Mouse (Mus musculus) liver, postnatal 0 days (tissue): Measurements from ENCODE around the gene Rasgef1b. TPM values are rescaled to one million over a fixed set of nuclear protein-coding genes. Genes with fewer than 3 reads are reported as not detected.

Experiments used
- ATAC-seq: fragments of 200-750 bp; cut with Nextera tagmentation; 2 replicates; pipeline ENCODE4 v1.8.0; 2017; ENCODE audit warnings: mild to moderate bottlenecking, moderate library complexity
- DNase-seq: peaks from one replicate; pipeline ENCODE4 v3.0.0-alpha.2; 2016
- H3K27ac ChIP-seq: fragments of 300-500 bp; sonication (generic); 2 replicates; pipeline ENCODE4 v1.5.1; 2014; ENCODE audit warnings: antibody characterized with exemption, moderate library complexity, mild to moderate bottlenecking, low read depth
- H3K27me3 ChIP-seq: fragments of 300-500 bp; sonication (generic); 2 replicates; pipeline ENCODE4 v1.6.1; 2014; ENCODE audit warnings: low read length, control low read depth, mixed read lengths; ENCODE audit not compliant: insufficient read depth
- H3K36me3 ChIP-seq: fragments of 300-500 bp; sonication (generic); replicated peaks from 2 replicates; pipeline ENCODE4 v1.6.1; 2014; ENCODE audit warnings: mild to moderate bottlenecking, control low read depth, low read length, moderate library complexity, mixed read lengths; ENCODE audit not compliant: insufficient read depth
- H3K4me1 ChIP-seq: fragments of 300-500 bp; sonication (generic); 2 replicates; pipeline ENCODE4 v1.6.1; 2014; ENCODE audit warnings: antibody characterized with exemption, mild to moderate bottlenecking, control low read depth; ENCODE audit not compliant: insufficient read depth
- H3K4me2 ChIP-seq: fragments of 300-500 bp; sonication (generic); 2 replicates; pipeline ENCODE4 v1.6.1; 2014; ENCODE audit warnings: low read depth, mild to moderate bottlenecking, low read length, moderate library complexity, mixed read lengths
- H3K4me3 ChIP-seq: fragments of 300-500 bp; sonication (generic); 2 replicates; pipeline ENCODE4 v1.5.1; 2014; ENCODE audit warnings: low read depth, low read length
- H3K9ac ChIP-seq: fragments of 300-500 bp; sonication (generic); replicated peaks from 2 replicates; pipeline ENCODE4 v1.6.1; 2014; ENCODE audit warnings: mild to moderate bottlenecking, moderate library complexity
- H3K9me3 ChIP-seq: fragments of 300-500 bp; sonication (generic); 2 replicates; pipeline ENCODE4 v1.6.1; 2016; ENCODE audit warnings: mild to moderate bottlenecking, control low read depth, low read length, mixed read lengths
- CTCF ChIP-seq: sonication (generic); IDR thresholded peaks from 2 replicates; pipeline ENCODE4 v1.5.1; 2016; ENCODE audit warnings: antibody characterized with exemption, low read depth
- EP300 ChIP-seq: IDR thresholded peaks from 2 replicates; pipeline ENCODE4 v1.6.1; 2016; ENCODE audit warnings: antibody characterized with exemption, low read depth, mild to moderate bottlenecking
- WGBS: fragments of 180-500 bp; shearing (Covaris S2); extraction: QIAGEN DNeasy Blood & Tissue Kit; methylation state at CpG from one replicate; pipeline ENCODE4 v1.1.7; 2014; ENCODE audit not compliant: insufficient replicate concordance; 5-methylcytosine and 5-hydroxymethylcytosine counted together
- polyA plus RNA-seq: library from polyadenylated mRNA; unstranded; fragments of >200 nt; fragmentation: Nextera tagmentation; extraction: Ambion mirVana; gene quantifications from 2 replicates; pipeline ENCODE4 v1.2.1, GENCODE M21; 2015

The Rasgef1b gene
- polyA plus RNA-seq, 1 experiment from 2014 or later: 11.8 TPM

- H3K36me3 ChIP-seq: no peaks in the 10 kb centered on the region
- DNase-seq: no peak
These were observed 24.5 kb upstream of the Rasgef1b start for GRCm38 (mm10) chr5:99753368-99753767.

GRCm38 (mm10) chr5:99752670-99753231 lies 23.9 kb upstream of the Rasgef1b start:
- H3K4me2 ChIP-seq: no peak overlapping the region
- H3K4me3 ChIP-seq: no peak overlapping the region
- no peak overlapping the region for H3K9ac ChIP-seq
- H3K9me3 ChIP-seq: no peaks in the 10 kb centered on the region
- H3K27me3 ChIP-seq: no peaks in the 10 kb centered on the region
- no peak overlapping the region for H3K27ac ChIP-seq
- TF ChIP-seq EP300 (no peak), CTCF (no peak)
- ATAC-seq (no peak), DNase-seq (no peak)
- no peaks in the 10 kb centered on the region for H3K4me1 ChIP-seq
- H3K36me3 ChIP-seq: no peaks in the 10 kb centered on the region
- 74% methylated on average over 5 of the region's 5 CpGs for WGBS

More at GRCm38 (mm10) chr5:99753368-99753767, 24.5 kb upstream of the Rasgef1b start:
- Histone ChIP-seq H3K9ac (no peak overlapping the region), H3K27me3 (no peaks in the 10 kb centered on the region), H3K4me2 (no peak overlapping the region), H3K9me3 (no peaks in the 10 kb centered on the region), H3K4me1 (no peaks in the 10 kb centered on the region), H3K27ac (no peak overlapping the region), H3K4me3 (no peak overlapping the region)
- TF ChIP-seq EP300: no peak
- no peak for TF ChIP-seq CTCF
- ATAC-seq: no peak
- 74% methylated on average over 13 of the region's 13 CpGs for WGBS

GRCm38 (mm10) chr5:99748417-99748816 lies 19.6 kb upstream of the Rasgef1b start:
- ATAC-seq: no peak
- no peak for TF ChIP-seq EP300
- TF ChIP-seq CTCF: no peak
- no peak for DNase-seq
- Histone ChIP-seq H3K27ac (no peak overlapping the region), H3K4me2 (no peak overlapping the region), H3K36me3 (no peaks in the 10 kb centered on the region), H3K9me3 (no peaks in the 10 kb centered on the region), H3K9ac (no peak overlapping the region), H3K4me1 (no peaks in the 10 kb centered on the region), H3K27me3 (no peaks in the 10 kb centered on the region), H3K4me3 (no peak overlapping the region)
- 70% methylated on average over 10 of the region's 10 CpGs for WGBS

- H3K27ac ChIP-seq: no peak overlapping the region
- WGBS: 62% methylated on average over 7 of the region's 7 CpGs
These were observed 17.2 kb upstream of the Rasgef1b start for GRCm38 (mm10) chr5:99746087-99746486.

DNA sequence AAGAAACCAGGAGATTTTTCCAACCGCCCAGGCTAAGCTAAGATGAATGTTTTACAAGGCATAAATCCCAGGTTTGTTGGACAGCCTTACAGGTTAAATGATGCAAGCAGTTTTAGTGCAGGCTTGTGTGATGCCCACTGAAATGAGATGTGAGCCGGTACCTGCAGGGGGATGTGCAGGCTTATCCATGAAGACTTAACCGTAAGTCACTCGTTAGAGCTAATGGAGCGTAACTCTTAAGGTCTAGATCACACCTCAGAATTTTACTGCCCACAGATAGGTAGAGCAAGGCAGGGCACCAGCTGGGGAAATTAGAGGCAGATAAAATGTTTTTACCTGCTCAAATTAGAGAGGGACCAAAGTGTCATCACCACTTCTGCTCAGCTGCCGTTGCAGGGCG lies 14.0 kb upstream of the Rasgef1b start:
- Histone ChIP-seq H3K4me1 (no peaks in the 10 kb centered on the region), H3K9me3 (no peaks in the 10 kb centered on the region), H3K27ac (no peak overlapping the region), H3K9ac (no peak overlapping the region), H3K4me2 (no peak overlapping the region), H3K4me3 (no peak overlapping the region), H3K36me3 (no peaks in the 10 kb centered on the region), H3K27me3 (no peaks in the 10 kb centered on the region)
- no peak for TF ChIP-seq CTCF
- TF ChIP-seq EP300: no peak
- WGBS: 88% methylated on average over 7 of the region's 7 CpGs
- ATAC-seq (no peak), DNase-seq (no peak)

More at GRCm38 (mm10) chr5:99746087-99746486, 17.2 kb upstream of the Rasgef1b start:
- ATAC-seq (no peak), DNase-seq (no peak)
- Histone ChIP-seq H3K9ac (no peak overlapping the region), H3K9me3 (no peaks in the 10 kb centered on the region), H3K4me1 (no peaks in the 10 kb centered on the region), H3K4me3 (no peak overlapping the region), H3K27me3 (no peaks in the 10 kb centered on the region), H3K4me2 (no peak overlapping the region), H3K36me3 (no peaks in the 10 kb centered on the region)
- TF ChIP-seq EP300 (no peak), CTCF (no peak)

- DNase-seq (no peak), ATAC-seq (no peak)
- Histone ChIP-seq H3K9ac (no peak overlapping the region), H3K4me2 (no peak overlapping the region), H3K4me3 (no peak overlapping the region), H3K9me3 (no peaks in the 10 kb centered on the region), H3K27me3 (no peaks in the 10 kb centered on the region), H3K4me1 (no peaks in the 10 kb centered on the region), H3K27ac (no peak overlapping the region), H3K36me3 (no peaks in the 10 kb centered on the region)
- TF ChIP-seq EP300 (no peak), CTCF (no peak)
- WGBS: 50% methylated on average over 8 of the region's 8 CpGs
These were observed 13.2 kb upstream of the Rasgef1b start for GRCm38 (mm10) chr5:99742056-99742455.
